Mouse (Mus musculus) small intestine, adult 2 months (tissue): ENCODE data around the gene Gm13279.

Source experiments
- CTCF ChIP-seq: fragments of 200-500 bp; IDR thresholded peaks from 2 replicates; pipeline ENCODE4 v1.5.1; 2012; ENCODE audit warnings: low read depth, mild to moderate bottlenecking, control low read depth, inconsistent platforms, low read length, moderate library complexity, mixed read lengths; ENCODE audit not compliant: insufficient replicate concordance, insufficient read length; ENCODE audit errors: extremely low read depth
- POLR2A ChIP-seq: fragments of 200-500 bp; IDR thresholded peaks from 2 replicates; pipeline ENCODE4 v1.6.1; 2012; ENCODE audit warnings: low read depth, mild to moderate bottlenecking, control low read depth, inconsistent platforms, low read length, moderate library complexity

DNA sequence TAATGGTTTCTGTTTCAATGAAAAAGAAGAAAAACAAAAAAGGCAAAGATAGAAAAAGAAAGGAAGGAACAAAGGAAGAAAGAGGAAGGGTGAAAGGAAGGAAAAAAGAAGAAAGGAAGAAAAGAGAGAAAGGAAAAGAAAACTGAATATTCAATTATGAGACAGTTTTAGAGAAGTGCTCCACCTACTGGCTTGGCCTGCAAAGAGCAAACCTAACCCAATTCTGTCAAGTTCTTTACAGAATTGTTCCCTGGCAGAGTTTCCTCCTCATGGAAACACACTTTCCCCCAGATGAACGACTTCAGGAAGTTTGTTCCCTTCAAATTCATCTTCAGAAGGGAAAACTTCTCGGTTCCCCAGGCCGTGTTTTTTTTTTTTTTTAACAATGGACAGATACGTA is 25.8 kb downstream of the Gm13279 start:
- TF ChIP-seq POLR2A (no peak), CTCF (no peak)
